Mouse (Mus musculus): ENCODE results near the gene Rfxap. TPM values are rescaled to one million over a fixed set of nuclear protein-coding genes. Genes with fewer than 3 reads are reported as not detected.

Gene Rfxap
- polyA plus RNA-seq, 1 experiment, result 14.3 TPM

DNA sequence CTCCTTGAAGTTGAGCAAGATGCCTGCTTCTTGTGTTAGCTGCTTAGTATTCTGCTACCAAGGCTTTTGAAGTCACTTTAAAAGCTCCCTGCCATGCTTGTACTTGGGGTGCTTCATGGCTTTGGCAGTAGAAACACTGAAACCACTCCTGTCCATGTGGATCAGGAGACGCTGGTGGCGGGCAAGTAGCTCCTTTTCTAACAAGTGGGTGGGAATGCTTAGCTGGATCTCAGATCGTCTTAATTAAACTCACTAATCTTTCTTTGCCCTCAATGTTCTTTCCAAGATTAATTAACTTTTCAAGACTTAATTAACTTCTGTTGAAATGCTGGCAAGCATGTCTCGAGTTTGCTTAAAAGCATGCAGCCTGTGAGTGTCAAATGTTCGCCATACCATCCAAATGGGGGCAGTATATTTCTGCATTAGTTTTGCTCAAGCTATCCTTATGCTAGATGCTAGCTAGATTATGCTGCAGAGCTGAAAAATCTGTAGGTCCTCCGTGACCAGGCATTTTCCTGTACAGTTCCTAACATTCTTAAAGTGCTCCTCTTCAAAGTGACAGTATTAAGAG lies 5.9 kb upstream of the Rfxap start:
- no peak overlapping the region for H3K9ac ChIP-seq (ENCODE audit: low read depth, poor library complexity, severe bottlenecking)
- no peaks in the 10 kb centered on the region for H3K4me1 ChIP-seq (ENCODE audit: control insufficient read depth, insufficient read depth, low read length)
- no peaks in the 10 kb centered on the region for H3K36me3 ChIP-seq (ENCODE audit: control insufficient read depth, insufficient read depth, low read length, poor library complexity, severe bottlenecking)
- no peaks in the 10 kb centered on the region for H3K9me3 ChIP-seq (replicated peaks; ENCODE audit: control insufficient read depth, insufficient read depth, low read length, poor library complexity, severe bottlenecking)
- TF ChIP-seq CTCF (IDR thresholded peaks at IDR 0.05; ENCODE audit: low read depth, low read length), result no peak
- TF ChIP-seq POLR2A (IDR thresholded peaks at IDR 0.05; ENCODE audit: insufficient read depth, low read length), result no peak
- no peak for TF ChIP-seq EP300 (IDR thresholded peaks at IDR 0.05; ENCODE audit: insufficient read depth, low read depth, low read length)
- no peak overlapping the region for H3K4me3 ChIP-seq (ENCODE audit: low read depth, low read length)
- no peaks in the 10 kb centered on the region for H3K27me3 ChIP-seq (ENCODE audit: control insufficient read depth, insufficient read depth, low read length, poor library complexity, severe bottlenecking)
- no peak overlapping the region for H3K27ac ChIP-seq (ENCODE audit: insufficient read depth, low read length)

- Histone ChIP-seq H3K4me1 (ENCODE audit: control insufficient read depth, insufficient read depth, low read length) (no peaks in the 10 kb centered on the region), H3K36me3 (ENCODE audit: control insufficient read depth, insufficient read depth, low read length, poor library complexity, severe bottlenecking) (no peaks in the 10 kb centered on the region), H3K27me3 (ENCODE audit: control insufficient read depth, insufficient read depth, low read length, poor library complexity, severe bottlenecking) (peaks cover 5% of the 10 kb centered on the region), H3K9ac (ENCODE audit: low read depth, poor library complexity, severe bottlenecking) (no peak overlapping the region), H3K9me3 (replicated peaks; ENCODE audit: control insufficient read depth, insufficient read depth, low read length, poor library complexity, severe bottlenecking) (no peaks in the 10 kb centered on the region), H3K4me3 (ENCODE audit: low read depth, low read length) (no peak overlapping the region), H3K27ac (ENCODE audit: insufficient read depth, low read length) (no peak overlapping the region)
- TF ChIP-seq EP300 (IDR thresholded peaks at IDR 0.05; ENCODE audit: insufficient read depth, low read depth, low read length), result no peak
- no peak for TF ChIP-seq CTCF (IDR thresholded peaks at IDR 0.05; ENCODE audit: low read depth, low read length)
- TF ChIP-seq POLR2A (IDR thresholded peaks at IDR 0.05; ENCODE audit: insufficient read depth, low read length), result no peak
Observed at GRCm38 (mm10) chr3:54811616-54812015, 4.0 kb upstream of the Rfxap start.

DNA sequence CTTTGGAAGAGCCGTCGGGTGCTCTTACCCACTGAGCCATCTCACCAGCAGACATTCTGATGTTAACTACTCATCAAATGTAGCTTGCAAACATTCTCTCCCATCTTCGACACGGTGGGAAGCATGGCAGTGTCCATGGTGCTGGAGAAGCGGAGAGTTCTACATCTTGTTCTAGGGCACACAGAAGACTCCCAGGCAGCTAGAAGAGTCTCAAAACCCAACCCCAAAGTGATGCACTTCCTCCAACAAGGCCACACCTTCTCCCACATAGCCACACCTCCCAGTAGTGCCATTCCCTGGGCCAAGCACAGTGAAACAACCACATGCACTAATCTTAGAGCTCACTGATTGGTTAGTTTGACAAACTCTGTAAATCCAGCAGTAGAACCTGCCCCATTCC lies 1.5 kb upstream of the Rfxap start:
- H3K36me3 ChIP-seq (ENCODE audit: control insufficient read depth, insufficient read depth, low read length, poor library complexity, severe bottlenecking), result peaks cover 3% of the 10 kb centered on the region; the same call in 1 of the 2 replicates
- H3K9ac ChIP-seq (ENCODE audit: low read depth, poor library complexity, severe bottlenecking), result no peak overlapping the region
- no peak overlapping the region for H3K27ac ChIP-seq (ENCODE audit: insufficient read depth, low read length)
- H3K4me1 ChIP-seq (ENCODE audit: control insufficient read depth, insufficient read depth, low read length), result no peaks in the 10 kb centered on the region
- peaks cover 5% of the 10 kb centered on the region for H3K27me3 ChIP-seq (ENCODE audit: control insufficient read depth, insufficient read depth, low read length, poor library complexity, severe bottlenecking)
- no peaks in the 10 kb centered on the region; the same call in 1 of the 2 replicates for H3K9me3 ChIP-seq (replicated peaks; ENCODE audit: control insufficient read depth, insufficient read depth, low read length, poor library complexity, severe bottlenecking)
- no peak overlapping the region for H3K4me3 ChIP-seq (ENCODE audit: low read depth, low read length)
- no peak for TF ChIP-seq EP300 (IDR thresholded peaks at IDR 0.05; ENCODE audit: insufficient read depth, low read depth, low read length)
- TF ChIP-seq POLR2A (IDR thresholded peaks at IDR 0.05; ENCODE audit: insufficient read depth, low read length), result no peak
- no peak for TF ChIP-seq CTCF (IDR thresholded peaks at IDR 0.05; ENCODE audit: low read depth, low read length)

DNA sequence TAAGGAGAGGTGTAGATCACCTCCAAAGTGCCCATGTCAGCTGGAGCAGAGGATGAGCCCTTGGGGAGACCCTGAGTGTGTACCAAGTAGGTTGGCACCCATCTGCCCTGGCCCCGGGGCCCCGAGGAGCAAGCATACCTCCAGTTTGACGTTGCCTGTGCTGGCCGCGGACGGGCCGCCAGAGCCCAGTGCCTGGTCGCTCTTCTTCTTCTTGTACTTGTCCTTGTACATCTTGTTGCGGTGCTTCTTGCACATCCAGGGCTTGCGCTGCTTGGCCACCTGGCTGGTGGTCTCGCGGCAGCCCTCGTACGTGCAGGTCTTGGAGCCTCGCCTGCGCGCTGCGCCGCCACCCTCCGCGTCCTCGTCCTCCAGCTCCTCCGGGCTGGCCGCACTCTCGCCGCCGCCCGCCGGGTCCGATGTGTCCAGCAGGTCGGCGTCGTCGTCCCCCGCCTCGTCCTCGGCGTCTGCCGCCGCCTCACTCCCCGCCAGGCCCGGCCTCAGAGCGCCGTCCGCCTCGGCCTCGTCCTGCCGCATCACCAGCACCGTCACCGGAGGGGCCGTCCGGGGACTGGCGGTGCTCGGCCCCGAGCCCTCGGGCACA lies 430 bp downstream of the Rfxap start:
- Histone ChIP-seq H3K36me3 (ENCODE audit: control insufficient read depth, insufficient read depth, low read length, poor library complexity, severe bottlenecking) (peaks cover 3% of the 10 kb centered on the region; the same call in 1 of the 2 replicates), H3K9ac (ENCODE audit: low read depth, poor library complexity, severe bottlenecking) (peak overlapping the region; percentile 74), H3K9me3 (replicated peaks; ENCODE audit: control insufficient read depth, insufficient read depth, low read length, poor library complexity, severe bottlenecking) (no peaks in the 10 kb centered on the region; the same call in 1 of the 2 replicates), H3K4me3 (ENCODE audit: low read depth, low read length) (peak overlapping the region; percentile 83), H3K27ac (ENCODE audit: insufficient read depth, low read length) (no peak overlapping the region), H3K27me3 (ENCODE audit: control insufficient read depth, insufficient read depth, low read length, poor library complexity, severe bottlenecking) (peaks cover 5% of the 10 kb centered on the region), H3K4me1 (ENCODE audit: control insufficient read depth, insufficient read depth, low read length) (no peaks in the 10 kb centered on the region)
- TF ChIP-seq CTCF (IDR thresholded peaks at IDR 0.05; ENCODE audit: low read depth, low read length) (no peak), EP300 (IDR thresholded peaks at IDR 0.05; ENCODE audit: insufficient read depth, low read depth, low read length) (no peak), POLR2A (IDR thresholded peaks at IDR 0.05; ENCODE audit: insufficient read depth, low read length) (no peak)

DNA sequence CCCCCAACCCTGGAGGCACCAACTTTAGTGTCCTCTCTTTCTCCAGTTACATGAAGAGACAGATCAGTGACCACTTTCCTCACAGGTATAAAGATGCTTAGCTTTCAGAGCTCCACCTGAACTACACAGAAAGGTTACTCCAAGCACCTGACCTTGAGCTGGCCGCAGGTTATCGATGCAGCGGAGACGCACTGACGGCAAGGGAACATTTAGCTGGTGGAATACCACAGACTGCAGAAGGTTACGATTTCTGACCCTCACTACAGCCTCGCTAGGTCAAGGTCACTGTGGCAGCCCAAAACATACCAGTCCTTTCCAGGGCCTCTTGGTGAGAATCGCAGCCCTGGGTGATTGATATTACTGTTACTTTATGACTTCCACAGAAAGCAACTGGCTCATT lies 3.9 kb downstream of the Rfxap start:
- Histone ChIP-seq H3K27me3 (ENCODE audit: control insufficient read depth, insufficient read depth, low read length, poor library complexity, severe bottlenecking) (peaks cover 5% of the 10 kb centered on the region), H3K36me3 (ENCODE audit: control insufficient read depth, insufficient read depth, low read length, poor library complexity, severe bottlenecking) (peaks cover 3% of the 10 kb centered on the region; the same call in 1 of the 2 replicates), H3K27ac (ENCODE audit: insufficient read depth, low read length) (no peak overlapping the region), H3K4me1 (ENCODE audit: control insufficient read depth, insufficient read depth, low read length) (no peaks in the 10 kb centered on the region), H3K9ac (ENCODE audit: low read depth, poor library complexity, severe bottlenecking) (no peak overlapping the region), H3K4me3 (ENCODE audit: low read depth, low read length) (no peak overlapping the region), H3K9me3 (replicated peaks; ENCODE audit: control insufficient read depth, insufficient read depth, low read length, poor library complexity, severe bottlenecking) (no peaks in the 10 kb centered on the region; the same call in 1 of the 2 replicates)
- TF ChIP-seq CTCF (IDR thresholded peaks at IDR 0.05; ENCODE audit: low read depth, low read length) (no peak), POLR2A (IDR thresholded peaks at IDR 0.05; ENCODE audit: insufficient read depth, low read length) (no peak), EP300 (IDR thresholded peaks at IDR 0.05; ENCODE audit: insufficient read depth, low read depth, low read length) (no peak)

- H3K27me3 ChIP-seq (ENCODE audit: control insufficient read depth, insufficient read depth, low read length, poor library complexity, severe bottlenecking), result peaks cover 2% of the 10 kb centered on the region; the same call in 1 of the 2 replicates
- H3K4me3 ChIP-seq (ENCODE audit: low read depth, low read length), result peak overlapping the region; percentile 28
- H3K36me3 ChIP-seq (ENCODE audit: control insufficient read depth, insufficient read depth, low read length, poor library complexity, severe bottlenecking), result no peaks in the 10 kb centered on the region
- 0 out of 2 replicates have a peak, but pooled peaks cover 3% of the 10 kb centered on the region for H3K9me3 ChIP-seq (replicated peaks; ENCODE audit: control insufficient read depth, insufficient read depth, low read length, poor library complexity, severe bottlenecking)
- peaks cover 2% of the 10 kb centered on the region for H3K4me1 ChIP-seq (ENCODE audit: control insufficient read depth, insufficient read depth, low read length)
- H3K27ac ChIP-seq (ENCODE audit: insufficient read depth, low read length), result no peak overlapping the region
- no peak overlapping the region for H3K9ac ChIP-seq (ENCODE audit: low read depth, poor library complexity, severe bottlenecking)
- TF ChIP-seq POLR2A (IDR thresholded peaks at IDR 0.05; ENCODE audit: insufficient read depth, low read length) (no peak), CTCF (IDR thresholded peaks at IDR 0.05; ENCODE audit: low read depth, low read length) (peak; percentile 68), EP300 (IDR thresholded peaks at IDR 0.05; ENCODE audit: insufficient read depth, low read depth, low read length) (no peak)
Observed at GRCm38 (mm10) chr3:54797211-54797610, 10.4 kb downstream of the Rfxap start.

Data from ES-Bruce4 (cell line).